Mouse (Mus musculus) mouse trophoblast stem cell (cell line): ENCODE data around the gene Ston2.
"Not testable (repeated sequence)": the region's sequence is repeated elsewhere in the genome, so short reads cannot be mapped to it uniquely, and the experiment has no call there.

Experiments used
- in situ Hi-C, 2 experiments: fragments of 300-500 bp; cut with MseI, MboI; formaldehyde crosslinking; loops; 2 replicates in 1 of 2; 3 replicates in 1 of 2; pipeline ENCODE4 v1.15.1; 2025

Gene Ston2

DNA sequence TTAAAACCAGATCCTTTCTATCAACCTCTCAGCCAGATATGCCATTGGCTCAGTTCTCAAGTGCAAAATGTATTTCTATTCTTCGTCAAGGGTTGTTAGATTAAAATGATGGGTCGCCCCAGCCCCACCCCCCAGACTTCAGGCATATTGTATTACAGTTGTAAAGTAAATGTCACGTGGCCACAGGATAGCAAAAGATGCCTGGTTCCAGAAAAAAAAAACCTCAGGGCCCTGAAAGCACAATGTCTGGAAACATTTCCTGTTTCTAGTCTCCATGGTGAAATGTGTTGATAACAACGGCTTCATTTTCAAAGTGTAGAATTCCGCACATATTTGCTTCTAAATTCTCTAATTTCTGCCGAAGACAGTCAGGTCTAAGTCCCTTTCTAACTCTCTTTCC lies 183.6 kb downstream of the Ston2 start:
- in situ Hi-C loops, result no loop called here

DNA sequence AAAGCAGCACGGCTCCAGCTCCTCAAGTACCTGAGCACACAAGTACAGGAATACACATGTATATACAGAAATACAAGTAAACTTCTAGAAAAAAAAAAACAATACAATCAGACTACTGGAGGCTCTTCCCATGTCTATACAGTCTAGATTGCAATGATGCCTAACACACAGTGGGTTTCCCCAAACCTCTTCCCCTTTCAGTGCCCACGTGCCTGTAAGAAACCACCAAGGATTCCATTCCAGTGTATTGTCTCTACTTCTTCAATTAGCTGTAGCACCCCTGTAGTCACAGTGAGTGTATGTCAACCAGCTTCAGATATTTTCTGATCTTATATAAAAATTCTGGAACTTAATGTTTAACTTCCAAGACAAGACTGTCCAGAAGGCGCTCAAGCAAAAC lies 196.1 kb downstream of the Ston2 start:
- in situ Hi-C loops, result no loop called here

DNA sequence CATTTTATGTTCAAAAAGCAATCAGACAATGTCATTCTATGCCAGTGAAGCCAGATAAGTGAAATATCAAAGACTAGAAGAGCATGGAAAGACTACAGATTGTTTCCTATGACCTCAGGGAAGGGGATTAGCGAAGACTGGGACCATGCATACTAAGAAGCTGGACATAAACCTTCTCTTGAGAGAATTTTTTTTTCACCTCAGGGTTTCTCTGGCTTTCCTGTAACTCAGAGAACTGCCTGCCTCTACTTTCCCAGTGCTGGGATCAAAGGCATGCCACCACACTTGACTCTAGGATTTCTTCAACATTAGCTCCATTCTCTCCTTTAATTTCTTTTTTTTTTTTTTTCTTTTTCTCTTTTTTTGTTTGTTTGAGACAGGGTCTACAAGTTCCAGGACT lies 197.0 kb downstream of the Ston2 start:
- in situ Hi-C loops, result no loop called here

DNA sequence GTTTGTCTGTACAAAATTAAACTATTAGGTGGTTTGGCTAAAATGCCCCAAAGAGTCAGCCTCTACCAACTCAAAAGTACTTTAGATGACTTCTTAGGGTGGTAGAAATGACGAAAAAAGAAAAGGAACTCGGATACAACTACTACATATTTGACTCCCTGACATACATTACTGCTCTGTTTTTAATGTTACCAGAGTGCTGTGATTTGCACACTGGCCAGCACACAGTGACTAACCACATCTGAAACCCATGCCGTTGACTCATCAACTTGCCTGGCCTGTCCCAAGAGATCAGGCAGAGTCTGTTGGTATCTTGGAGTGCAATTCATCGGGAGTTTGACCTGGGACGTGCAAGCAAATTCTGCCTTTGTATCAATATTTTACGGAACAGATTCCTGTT lies 197.5 kb downstream of the Ston2 start:
- in situ Hi-C loops, result no loop called here

DNA sequence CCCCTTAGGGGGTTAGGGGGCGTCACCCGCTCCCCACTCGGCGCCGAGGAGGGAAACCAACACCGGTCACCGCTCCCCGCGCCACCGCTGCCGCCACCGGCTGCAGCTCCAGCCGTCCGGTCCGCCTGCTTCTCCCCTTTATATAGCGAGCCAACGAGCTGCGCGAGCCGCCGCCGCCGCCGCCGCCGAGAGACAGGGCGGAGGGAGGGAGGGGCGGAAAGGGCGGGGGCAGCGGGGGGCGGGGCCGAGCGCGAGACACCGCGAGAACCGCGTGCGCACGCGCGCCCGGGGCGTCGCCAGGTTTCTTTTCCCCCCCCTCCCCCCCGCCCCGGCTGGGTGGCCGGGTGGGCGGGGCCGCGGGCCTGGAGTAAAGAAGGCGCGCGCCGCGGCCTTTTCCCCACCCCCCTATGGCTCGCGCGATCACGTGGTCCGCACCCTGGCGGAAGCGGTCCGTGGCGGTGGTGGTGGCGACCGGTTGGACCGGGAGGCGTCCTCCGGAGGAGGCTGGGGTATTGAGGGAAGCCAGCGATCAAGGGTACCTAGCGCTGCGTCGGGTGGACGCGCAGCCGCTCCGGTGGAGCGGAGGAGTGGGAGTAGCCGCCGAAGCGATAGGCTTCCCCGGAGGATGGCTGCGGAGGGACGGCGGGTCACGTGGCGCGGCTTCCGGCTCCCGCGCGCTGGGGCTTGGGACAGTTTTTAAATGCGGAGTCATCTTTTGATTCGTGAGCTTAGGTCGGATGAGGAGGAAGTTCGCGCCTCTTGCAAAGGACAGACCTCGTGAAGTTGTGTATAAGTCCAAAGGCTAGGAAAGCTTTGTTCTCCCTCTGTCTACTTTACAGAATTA lies 198.1 kb downstream of the Ston2 start, which contains the start of gene Gtf2a1:
Gtf2a1 (minus strand) TSS at position 641 of the 844 bp plus-strand sequence.
- in situ Hi-C loops, result no loop called here

- in situ Hi-C loops, result no loop called here
Observed at GRCm38 (mm10) chr12:91589542-91589846, 198.7 kb downstream of the Ston2 start.

GRCm38 (mm10) chr12:91588670-91589541 lies 199.3 kb downstream of the Ston2 start:
- in situ Hi-C loops, result no loop called here

DNA sequence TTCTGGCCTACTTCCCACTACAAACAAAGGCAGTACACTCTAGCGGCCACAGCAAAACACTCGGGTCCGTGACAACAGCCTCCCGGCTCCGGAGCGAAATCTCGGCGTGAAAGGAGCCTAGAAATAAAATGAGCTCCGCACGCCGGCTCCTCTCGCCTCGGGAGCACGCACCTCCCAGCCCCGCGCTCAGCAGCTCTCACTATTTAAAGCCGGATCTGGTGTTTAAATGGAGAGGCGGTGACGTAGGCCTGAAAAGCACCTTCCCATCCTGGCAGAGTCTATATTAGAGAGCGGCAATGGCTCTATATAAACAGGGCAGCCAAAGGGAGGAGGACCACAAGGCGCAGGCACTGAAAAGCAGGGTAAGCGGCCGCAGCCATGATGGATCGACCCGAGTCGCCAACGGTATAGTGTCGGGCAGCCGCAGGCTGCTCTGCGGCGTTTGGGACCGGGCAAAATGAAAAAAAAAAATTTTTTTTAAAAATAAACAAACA lies 200.0 kb downstream of the Ston2 start:
- in situ Hi-C loops, result no loop called here

DNA sequence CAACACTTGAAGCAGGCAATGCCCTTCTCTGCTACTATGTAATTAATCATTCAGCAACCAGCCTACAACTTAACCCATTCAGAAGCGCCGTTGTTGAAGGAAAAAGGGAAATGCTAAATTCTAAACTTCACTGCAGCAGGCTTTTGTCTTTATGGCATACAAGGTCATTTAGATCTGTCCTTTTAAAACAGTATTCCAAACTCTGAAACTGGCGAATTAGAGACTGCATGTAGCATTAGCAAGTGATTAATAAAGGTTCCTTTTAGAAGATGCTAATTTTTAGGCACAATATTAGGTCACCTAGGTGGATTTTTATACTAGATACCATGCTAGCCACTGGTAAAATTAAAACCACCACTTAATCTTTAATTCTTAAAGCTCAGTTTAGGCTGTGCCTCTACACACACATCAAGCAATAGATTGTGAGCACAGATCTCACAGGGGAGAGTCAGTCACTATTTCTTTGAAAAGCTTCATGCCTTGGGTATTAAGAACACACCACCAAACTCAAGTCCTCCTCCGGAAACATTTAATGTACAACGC lies 200.6 kb downstream of the Ston2 start:
- in situ Hi-C loops, result no loop called here

DNA sequence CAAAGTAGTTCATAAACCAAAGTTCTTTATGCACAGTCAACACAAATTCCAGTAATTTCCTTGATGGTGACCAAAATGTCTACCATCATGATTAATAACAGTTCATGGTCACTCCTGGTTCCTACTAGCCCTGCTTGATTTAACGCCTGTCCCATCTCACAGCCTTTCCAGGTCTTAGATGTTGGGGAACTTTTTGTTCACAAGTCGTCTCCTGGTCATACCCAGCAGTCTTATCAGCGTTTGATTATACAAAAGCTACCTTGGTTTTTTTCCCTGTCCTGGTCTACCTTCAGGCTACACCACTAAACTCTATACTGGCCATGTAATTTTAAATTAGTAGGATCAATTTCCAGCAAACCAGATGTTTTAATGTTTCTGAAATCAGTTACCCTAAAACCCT lies 201.1 kb downstream of the Ston2 start:
- in situ Hi-C loops, result no loop called here

- in situ Hi-C loops, result not testable (repeated sequence)
Observed at GRCm38 (mm10) chr12:91585815-91586214, 202.4 kb downstream of the Ston2 start.

- in situ Hi-C loops, result no loop called here
Observed at GRCm38 (mm10) chr12:91585206-91585605, 203.0 kb downstream of the Ston2 start.

GRCm38 (mm10) chr12:91583409-91583808 lies 204.8 kb downstream of the Ston2 start:
- in situ Hi-C loops, result no loop called here
